Mouse (Mus musculus): ENCODE data around the gene Phlpp1.

Phlpp1 gene

DNA sequence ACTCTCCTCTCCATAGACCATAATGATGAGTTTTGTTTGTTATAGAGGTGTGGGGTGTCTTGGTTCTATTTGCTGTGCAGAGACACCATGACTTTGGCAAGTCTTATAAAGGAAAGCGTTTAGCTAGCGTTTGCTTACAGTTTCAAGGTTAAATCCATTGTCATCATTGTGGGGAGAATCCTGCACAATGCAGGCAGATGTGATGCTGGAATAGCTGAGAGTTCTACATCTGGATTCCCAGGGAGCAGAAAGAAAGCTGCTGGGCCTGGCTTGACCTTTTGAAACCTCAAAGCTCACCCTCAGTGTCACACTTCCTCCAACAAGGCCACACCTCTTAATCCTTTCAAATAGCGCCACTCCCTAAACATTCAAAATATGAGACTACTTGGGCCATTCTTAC, 7.4 kb upstream of the Phlpp1 start:
- DNase-seq (ENCODE audit: low spot score): no peak

DNA sequence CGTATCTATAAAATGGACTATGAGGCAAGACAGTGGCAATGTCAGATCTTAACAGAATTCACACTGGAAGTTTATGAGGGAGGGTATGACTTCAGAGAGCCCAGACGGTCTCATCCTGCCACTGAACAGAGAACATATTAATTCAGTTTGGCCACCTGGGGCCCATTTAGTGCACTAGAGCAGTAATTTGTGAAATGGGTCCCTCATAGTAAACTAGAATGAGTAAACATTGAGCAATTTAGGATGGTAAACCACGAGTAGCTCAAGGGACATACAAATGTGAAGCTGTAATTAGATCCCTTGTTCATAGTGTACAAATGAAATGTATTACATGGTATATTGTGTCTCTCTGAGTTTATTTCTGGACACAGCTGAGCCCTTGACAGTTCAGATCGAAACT, 3.6 kb upstream of the Phlpp1 start:
- DNase-seq (ENCODE audit: low spot score): no peak

DNA sequence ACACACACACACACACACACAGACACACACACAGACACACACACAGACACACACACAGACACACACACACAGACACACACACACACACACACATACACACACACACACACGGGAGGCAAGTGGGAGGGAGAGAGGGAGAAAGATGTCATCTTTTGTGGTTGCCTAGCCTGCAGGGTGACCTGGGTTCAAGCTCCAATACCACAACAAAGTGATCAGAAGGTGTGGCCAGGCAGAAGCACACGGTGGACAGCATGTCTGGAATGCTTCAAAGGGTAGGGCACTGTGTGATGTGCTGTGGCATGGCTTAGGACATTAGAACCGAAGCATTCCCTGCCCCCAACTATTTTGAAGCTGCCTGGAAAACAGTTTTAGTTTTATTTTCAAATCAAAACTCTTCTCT, 2.8 kb upstream of the Phlpp1 start:
- no peak for DNase-seq (ENCODE audit: low spot score)

DNA sequence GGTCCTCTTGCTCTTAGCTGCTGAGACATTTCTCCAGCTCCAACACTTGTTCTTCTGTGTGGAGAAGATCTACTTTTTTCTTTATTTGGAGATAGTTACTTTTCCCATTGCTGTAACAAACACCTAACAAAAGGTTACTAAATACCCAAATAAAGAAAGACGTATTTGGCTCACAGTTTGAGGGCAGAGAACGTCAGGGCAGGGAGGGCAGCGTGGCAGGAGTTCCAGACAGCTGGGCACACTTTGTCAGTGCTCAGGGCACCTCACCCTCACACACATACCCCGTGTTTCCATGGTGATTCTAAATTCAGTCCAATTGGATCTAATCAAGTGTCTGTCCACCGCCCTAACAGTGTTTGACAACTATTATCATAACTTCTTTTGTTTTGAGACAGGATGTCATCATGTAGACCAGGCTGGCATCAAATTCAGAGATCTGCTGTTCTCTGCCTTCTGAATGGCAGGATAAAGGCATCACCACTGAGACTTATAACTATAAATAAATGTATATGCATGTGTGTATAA, 1.7 kb upstream of the Phlpp1 start:
- DNase-seq (ENCODE audit: low spot score): no peak

DNA sequence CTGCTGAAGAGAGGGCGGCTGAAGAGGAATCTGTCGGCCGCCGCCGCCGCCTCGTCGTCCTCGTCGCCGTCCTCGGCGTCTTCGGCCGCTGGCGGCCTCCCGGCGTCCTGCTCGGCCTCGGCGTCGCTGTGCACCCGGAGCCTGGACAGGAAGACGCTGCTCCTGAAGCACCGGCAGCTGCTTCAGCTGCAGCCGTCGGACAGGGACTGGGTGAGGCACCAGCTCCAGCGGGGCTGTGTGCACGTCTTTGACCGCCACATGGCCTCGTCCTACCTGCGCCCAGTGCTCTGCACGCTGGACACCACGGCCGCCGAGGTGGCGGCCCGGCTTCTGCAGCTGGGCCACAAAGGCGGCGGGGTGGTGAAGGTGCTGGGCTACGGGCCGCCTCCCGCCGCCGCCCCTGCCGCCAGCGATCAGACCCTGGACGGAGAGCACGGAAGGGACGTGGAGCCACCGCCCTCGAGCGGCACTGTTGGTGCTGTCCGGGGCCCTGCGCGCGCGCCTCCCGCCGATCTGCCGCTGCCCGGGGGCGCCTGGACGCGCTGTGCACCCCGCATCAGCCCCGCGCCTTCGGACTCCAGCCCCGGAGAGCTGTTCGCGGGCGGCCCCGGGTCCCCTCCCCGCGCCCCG, 864 bp downstream of the Phlpp1 start:
- peak; percentile 44 for DNase-seq (ENCODE audit: low spot score)

DNA sequence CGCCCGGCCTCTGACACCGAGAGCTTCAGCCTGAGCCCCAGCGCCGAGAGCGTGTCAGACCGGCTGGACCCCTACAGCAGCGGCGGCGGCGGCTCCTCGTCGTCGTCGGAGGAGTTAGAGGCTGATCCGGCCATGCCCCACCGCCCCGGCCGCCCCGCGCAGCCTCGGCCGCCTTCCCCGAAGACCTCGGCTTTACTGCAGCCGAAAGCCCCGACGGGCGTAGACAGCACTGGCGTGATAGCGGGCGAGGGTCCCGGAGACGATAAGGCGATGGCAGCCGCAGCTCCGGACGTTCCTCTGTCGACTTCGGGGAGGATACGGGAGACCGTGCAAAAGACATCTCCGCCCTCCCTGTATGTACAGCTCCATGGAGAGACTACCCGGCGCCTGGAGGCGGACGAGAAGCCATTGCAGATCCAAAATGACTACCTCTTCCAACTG, 1.4 kb downstream of the Phlpp1 start:
- peak; percentile 19 for DNase-seq (ENCODE audit: low spot score)

DNA sequence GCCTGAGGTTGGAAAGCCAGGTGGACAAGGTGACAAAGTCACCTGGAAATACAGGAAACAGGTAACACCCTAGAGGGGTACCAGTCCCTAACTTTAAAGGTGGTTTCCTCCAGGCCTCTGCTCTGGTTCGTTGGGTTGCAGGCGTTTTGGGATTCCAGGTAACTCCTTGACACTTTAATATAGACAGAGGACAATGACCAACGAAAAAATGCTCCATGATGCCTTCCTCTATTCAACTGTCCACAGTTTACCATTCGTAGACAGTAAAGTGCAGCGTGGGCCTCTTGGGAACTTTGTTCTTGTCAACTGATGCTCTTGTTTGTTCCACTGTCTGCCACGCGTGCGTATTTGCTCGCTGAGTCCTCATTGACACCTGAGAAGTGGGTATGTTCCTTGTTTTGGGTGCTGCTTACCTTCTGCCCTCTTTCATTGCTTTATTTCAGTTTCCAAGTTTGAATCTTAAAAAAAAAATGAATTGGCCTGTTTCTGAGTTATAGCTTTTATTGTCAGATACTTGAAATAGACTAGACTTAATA, 2.1 kb downstream of the Phlpp1 start:
- DNase-seq (ENCODE audit: low spot score): no peak

DNA sequence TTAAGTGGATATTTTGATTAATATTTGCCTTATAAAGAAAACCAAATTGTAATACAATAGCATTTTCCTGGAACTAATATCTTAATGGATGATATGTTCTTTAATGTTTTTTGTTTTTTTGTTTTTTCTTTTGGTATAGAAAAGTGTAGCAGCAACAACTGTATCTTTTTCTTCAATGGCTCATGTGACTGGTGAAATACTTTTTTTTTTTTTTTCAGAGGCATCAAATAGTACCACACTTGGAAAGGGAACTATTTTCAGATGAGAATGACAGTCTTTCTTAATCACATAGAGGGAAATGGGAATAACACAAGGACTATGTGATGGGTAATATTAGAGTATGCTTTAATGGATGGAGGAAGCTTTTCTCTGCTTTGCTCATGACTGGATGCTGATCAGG, 3.0 kb downstream of the Phlpp1 start:
- no peak for DNase-seq (ENCODE audit: low spot score)

DNA sequence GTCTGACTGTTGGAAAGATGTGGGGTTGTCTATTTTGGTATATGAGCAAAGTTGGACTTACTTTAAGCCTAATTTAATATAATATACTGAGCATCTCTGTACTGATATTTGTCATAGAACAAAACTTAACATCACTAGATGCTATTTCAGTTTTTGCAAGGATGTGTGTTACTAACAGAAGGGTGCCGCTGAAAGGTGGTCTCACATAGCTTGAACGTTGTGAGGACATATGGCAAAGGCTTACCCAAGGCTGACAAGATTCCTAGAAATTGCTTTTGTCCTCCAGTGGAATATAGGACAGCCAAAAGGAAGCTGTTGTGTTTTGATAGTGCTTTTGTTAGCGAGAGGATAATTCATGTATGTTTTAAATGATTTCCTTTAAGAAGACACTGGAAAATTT, 3.8 kb downstream of the Phlpp1 start:
- no peak for DNase-seq (ENCODE audit: low spot score)

DNA sequence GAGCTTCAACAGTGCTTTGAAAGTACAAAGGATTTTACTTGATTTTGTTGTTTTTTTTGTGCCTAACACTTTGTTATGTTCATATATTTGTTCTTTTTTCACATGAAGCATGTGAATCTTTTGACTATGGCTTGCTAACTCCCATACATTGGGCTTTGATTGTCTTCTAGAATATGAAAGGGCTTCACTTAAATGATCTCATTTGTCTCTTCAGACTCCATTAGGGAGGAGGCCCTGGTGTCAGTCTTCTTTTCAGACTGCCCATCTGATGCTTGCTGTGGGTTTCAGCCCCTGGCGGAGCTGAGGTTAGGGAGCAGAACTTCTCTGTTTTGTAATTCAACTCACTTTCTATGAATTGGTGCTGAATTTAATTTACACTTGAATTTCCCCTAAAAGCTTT, 5.2 kb downstream of the Phlpp1 start:
- no peak for DNase-seq (ENCODE audit: low spot score)

DNA sequence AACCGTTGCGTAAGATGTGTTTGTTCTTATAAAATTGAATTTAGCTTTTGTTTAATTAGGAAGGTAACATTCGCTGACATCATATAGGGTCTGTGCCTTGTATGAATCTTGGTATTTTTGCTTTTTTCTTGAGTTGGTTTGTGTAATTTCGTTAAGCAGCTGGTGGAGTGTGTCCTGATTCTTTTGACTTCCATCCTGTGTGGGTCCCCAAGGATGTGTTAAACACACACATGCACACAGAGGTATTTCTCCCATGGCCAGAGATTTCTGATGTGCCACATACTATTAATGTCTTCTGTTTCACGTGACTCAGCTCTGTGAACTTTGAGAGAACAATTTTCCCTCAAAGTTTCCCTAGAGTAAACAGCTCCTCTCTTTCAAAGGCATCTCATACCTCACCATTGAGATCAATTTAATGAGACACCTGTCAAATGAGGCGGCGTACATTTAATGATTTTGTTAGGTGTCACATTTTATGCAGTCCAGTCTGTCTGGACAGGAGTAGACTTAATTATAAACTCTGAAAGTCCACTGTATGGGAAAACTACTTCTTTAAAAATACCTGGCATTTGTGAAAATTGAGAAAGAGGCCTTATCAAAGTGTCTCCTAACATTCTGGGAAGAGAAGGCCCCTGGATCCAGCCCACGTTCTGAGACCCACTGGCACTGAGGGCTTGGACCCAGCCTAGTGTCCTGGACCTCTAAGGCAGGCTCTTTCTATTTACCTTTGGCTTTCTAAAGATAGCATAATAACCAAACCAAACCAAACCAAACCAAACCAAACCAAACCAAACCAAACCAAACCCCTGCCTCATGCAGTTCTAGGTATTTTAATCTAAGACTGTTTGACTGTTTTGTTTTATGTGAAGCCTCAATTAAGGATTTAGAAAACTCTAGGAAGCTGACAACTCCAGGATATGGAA, 6.6 kb downstream of the Phlpp1 start:
- no peak for DNase-seq (ENCODE audit: low spot score)

DNA sequence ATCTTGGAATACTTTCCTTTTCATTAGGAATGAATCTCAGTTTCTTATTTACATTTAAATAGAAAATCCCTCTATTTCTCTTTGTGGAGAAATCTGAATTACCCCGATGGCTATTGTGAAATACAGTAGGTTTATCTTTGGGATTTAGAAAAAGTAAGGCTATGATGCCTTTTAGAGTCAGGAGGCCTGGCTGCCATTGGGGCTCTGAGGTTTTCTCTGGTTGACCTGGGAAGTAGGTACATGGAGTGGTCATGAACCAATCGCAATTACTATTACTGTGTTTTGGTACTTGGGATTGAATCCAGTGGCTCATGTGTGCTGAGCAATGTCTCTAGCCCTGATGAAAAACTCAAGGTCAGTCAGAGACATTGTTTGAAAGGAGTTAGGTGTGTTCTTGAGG, 12.1 kb downstream of the Phlpp1 start:
- no peak for DNase-seq (ENCODE audit: low spot score)

DNA sequence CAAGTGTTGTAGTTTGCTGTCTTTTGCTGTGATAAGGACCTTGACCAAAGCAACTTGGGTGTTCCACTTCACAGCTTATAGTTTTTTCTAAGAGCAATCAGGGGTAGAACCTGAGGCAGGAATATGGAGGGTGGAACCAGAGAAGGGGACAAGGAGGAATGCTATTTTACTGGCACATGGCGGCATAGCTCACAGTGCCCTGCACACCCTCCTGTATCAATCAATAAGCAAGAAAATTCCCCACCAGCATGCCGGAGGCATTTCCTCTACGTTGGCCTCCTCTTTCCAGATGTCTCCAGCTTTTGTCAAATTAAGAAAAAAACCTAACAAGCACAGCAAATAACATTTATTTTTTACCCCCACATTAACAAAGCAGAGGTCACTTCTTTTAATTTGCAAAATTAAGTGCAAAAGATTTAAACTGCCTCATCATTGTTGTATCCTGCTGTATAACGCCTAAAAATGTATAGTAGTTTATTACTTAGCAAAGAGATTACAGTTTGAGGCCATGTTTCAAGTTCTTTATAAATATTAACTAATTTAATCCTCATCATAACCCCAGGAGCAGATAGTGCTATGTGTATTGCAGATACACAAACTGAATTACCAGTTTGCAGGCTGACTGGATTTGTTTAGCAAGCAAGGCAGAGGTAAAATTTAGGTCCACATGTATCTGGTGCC, 13.4 kb downstream of the Phlpp1 start:
- no peak for DNase-seq (ENCODE audit: low spot score)

DNA sequence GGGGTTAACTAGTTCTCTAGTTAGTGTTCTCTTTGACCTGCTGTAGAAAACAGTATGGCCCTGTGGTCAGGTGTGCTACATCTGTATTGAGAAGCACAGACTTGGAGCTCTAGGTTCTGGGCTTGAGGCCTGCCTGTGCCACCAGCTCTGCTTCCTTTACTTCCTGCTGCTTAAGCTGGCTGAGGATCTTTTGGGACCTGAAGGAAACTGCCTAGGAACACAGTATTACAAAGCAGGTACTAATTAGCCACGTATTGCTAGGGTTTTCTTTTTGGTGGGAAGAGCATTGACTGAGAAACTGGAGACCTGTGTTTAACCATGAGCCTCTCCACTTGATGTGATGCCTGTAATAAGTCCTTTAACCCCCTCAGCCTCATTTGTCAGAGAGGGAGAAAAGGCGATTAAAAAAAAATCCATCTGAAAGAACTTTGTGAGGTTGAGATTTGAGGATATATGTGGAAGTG, 13.9 kb downstream of the Phlpp1 start:
- DNase-seq (ENCODE audit: low spot score): no peak

DNA sequence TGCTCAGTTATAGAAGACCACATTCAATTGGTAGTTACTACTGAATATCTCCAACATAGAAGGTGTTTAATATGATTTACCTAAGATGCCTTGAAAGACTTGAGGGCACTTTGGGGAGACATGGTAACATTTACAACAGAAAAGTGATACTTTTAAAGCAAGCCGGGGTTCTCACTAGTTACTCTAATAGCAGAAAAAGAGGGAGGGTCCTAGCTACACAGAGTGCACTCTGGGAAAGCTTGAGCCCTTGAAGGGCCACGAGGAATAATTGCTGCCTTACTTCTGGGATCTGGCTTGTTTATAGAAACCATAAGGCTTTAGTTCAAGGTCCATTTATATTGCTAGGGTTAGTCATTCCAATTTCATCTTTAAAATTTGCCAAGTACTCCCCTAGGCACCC, 14.5 kb downstream of the Phlpp1 start:
- DNase-seq (ENCODE audit: low spot score): no peak

DNA sequence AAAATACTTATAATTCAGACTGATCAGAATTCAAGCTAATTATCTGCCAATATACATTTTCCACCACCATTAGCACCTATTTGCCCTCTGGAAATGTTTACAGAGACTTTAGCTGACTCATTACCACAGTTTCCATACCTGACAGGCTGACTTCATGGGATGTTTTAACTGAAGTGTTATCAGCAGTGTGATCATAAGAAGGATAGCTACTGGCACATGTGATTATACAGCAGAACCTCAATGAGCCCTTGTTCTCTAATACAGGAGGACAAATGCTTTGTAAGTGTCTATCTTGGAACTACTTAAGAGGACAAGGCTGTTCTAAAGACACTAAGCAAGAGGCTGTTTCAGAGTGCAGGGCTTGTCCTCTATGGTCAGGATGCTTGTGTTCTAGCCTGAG, 15.9 kb downstream of the Phlpp1 start:
- no peak for DNase-seq (ENCODE audit: low spot score)

DNA sequence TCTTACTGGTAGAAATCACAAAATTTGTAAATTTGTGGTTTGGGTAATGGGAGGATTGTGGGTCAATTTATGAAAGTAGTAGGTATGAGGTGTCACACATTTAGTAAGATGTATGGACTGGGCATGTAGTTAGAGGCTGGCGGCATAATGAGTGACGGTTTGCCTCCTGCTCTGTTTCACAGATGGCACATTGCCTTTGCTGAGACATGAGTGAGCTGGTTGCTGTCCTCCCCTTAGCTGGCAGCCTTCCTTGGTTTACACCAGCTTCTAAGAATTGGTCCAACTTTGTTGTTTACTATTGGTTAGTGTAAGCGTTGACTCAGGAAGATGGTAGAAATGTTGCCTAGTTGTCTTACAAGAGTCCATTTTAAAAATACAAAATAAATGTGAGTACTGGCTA, 17.2 kb downstream of the Phlpp1 start:
- no peak for DNase-seq (ENCODE audit: low spot score)

DNA sequence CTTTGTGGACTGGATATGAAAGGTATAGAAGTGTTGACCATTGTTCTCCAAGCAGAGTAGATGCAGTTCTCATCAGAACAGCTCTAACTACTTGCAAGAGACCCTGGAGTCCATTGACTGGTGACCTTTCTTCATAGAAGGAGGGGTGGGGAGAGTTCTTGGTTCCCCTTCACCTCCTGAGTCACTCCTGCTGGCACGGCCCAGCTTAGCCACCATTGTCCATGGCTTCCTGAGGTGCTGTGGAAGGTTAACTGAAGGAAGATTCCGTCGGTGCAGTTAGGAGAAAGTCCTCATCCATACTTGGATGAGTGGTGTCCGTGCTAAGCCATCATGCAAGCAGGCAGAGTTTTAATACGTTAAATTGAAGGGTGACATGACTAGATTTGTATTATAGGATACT, 17.8 kb downstream of the Phlpp1 start:
- DNase-seq (ENCODE audit: low spot score): no peak

DNA sequence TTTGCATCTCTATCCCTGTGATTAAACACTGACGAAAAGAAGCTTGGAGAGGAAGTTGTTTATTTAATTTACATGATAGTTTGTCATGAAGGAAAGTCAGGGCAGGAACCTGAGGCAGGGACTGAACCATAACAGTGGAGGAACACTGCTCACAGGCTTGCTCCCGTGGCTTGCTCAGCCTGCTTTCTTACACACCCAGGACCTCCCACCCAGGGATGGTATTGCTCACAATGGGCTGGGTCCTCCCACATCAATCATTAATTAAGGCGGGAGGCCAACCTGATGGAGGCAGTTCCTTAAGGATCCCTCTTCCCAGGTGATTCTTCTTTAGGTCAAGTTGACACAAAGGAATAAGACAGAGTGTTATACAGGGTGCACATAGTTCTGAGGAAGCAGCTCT, 19.1 kb downstream of the Phlpp1 start:
- no peak for DNase-seq (ENCODE audit: low spot score)

DNA sequence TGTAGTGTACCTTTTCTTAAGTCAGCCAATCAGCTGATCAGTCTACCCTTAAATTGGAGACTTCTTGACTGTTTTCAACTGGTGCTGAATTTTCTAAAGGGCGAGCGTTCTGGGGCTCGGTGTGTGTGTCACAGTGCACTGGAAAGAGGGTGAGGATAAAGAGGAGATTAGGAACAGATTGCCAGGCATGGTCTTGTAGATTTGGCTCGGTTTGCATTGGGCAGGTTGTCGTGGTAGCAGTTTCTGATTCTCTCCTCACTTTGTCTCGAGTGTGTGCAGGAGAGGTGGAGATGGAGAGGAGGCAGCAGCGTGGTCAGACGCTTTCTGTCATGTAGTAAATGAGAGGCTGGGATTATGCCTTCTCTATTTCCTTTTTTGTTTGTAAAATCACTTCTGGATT, 20.3 kb downstream of the Phlpp1 start:
- DNase-seq (ENCODE audit: low spot score): no peak

DNA sequence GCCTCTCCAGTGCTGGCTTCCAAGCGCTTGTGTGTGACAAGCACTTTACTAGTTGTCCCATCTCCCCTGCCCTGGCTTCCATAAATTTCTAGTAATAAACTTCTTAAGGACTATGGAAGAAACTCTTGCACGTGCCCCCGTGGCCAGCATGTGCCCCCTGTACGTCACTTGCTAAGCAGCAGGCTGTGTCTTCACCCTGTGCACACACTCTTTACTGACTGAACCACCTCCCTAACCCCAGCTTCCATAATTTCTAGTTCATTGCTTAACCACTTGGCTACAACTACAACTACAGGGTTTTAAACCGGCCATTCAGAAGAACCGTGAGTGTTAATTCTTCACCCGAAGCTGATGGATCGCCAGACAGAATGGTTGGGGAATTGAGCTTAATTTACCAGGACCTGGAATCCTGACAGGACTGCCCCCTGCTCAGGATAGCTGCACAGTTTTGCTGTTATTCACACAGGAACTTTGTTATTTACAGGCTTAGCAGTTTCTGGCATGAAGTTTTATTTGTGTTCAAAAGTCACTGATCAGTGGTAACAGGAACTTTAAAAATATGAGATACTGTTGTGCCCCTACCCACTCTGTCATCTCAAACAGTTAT, 21.4 kb downstream of the Phlpp1 start:
- no peak for DNase-seq (ENCODE audit: low spot score)

DNA sequence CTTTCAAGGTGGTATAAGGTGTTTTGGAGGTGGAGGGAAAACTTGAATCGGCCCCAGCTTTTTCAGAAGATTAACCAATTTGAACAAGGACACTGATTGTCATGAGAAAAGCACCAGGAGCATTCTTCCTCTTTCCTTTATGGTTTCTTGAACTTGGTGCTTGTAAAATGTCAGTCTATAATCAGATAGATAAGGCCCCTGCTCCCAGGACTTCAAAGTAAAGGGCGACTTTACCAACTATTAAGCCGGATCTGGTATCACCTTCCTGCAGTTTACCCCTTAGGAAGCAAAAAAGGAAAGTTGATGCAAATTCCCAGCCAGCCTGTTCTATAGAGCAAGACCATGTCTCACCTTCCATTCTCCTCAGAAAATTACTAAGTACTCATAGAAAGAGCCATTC, 21.9 kb downstream of the Phlpp1 start:
- no peak for DNase-seq (ENCODE audit: low spot score)

All from urinary bladder, postnatal 14 days (tissue).